Mouse (Mus musculus) midbrain, embryonic 12.5 days (tissue): ENCODE results near the gene Ncr1. TPM values are rescaled to one million over a fixed set of nuclear protein-coding genes. Genes with fewer than 3 reads are reported as not detected.
"Not testable (repeated sequence)": the region's sequence is repeated elsewhere in the genome, so short reads cannot be mapped to it uniquely, and the experiment has no call there.

Experiments
- ATAC-seq: fragments of 200-750 bp; cut with Nextera tagmentation; 2 replicates; pipeline ENCODE4 v1.8.0; 2017; ENCODE audit warnings: low read depth, moderate TSS enrichment, moderate library complexity; ENCODE audit not compliant: low FRiP score
- H3K27ac ChIP-seq: fragments of 300-500 bp; sonication (generic); replicated peaks from 2 replicates; pipeline ENCODE4 v1.5.1; 2016; ENCODE audit warnings: mild to moderate bottlenecking
- H3K27me3 ChIP-seq: fragments of 300-500 bp; sonication (generic); 2 replicates; pipeline ENCODE4 v1.6.1; 2016; ENCODE audit warnings: mild to moderate bottlenecking
- H3K36me3 ChIP-seq: fragments of 300-500 bp; sonication (generic); 2 replicates; pipeline ENCODE4 v1.6.1; 2016
- H3K4me1 ChIP-seq: fragments of 300-500 bp; sonication (generic); 2 replicates; pipeline ENCODE4 v1.6.1; 2016
- H3K4me2 ChIP-seq: fragments of 300-500 bp; sonication (generic); replicated peaks from 2 replicates; pipeline ENCODE4 v1.6.1; 2016; ENCODE audit warnings: mild to moderate bottlenecking, moderate library complexity
- H3K4me3 ChIP-seq: fragments of 300-500 bp; sonication (generic); 2 replicates; pipeline ENCODE4 v1.5.1; 2016; ENCODE audit warnings: mild to moderate bottlenecking
- H3K9ac ChIP-seq: fragments of 300-500 bp; sonication (generic); replicated peaks from 2 replicates; pipeline ENCODE4 v1.6.1; 2016; ENCODE audit warnings: mild to moderate bottlenecking, moderate library complexity
- H3K9me3 ChIP-seq: fragments of 300-500 bp; sonication (generic); 2 replicates; pipeline ENCODE4 v1.6.1; 2016; ENCODE audit warnings: mild to moderate bottlenecking
- WGBS: fragments of 180-500 bp; shearing (Covaris S2); methylation state at CpG from one replicate; pipeline ENCODE4 v1.1.7; 2016; 5-methylcytosine and 5-hydroxymethylcytosine counted together
- microRNA-seq: library from miRNA; unstranded; fragments of <30 nt; microRNA quantifications from one replicate; pipeline ENCODE4, GENCODE M21; 2017
- polyA plus RNA-seq: library from polyadenylated mRNA; unstranded; fragments of >200 nt; fragmentation: Nextera tagmentation; extraction: Ambion mirVana; gene quantifications from 2 replicates; pipeline ENCODE4 v1.2.1, GENCODE M21; 2016

Ncr1 gene
- polyA plus RNA-seq: not detected in 2 replicates

DNA sequence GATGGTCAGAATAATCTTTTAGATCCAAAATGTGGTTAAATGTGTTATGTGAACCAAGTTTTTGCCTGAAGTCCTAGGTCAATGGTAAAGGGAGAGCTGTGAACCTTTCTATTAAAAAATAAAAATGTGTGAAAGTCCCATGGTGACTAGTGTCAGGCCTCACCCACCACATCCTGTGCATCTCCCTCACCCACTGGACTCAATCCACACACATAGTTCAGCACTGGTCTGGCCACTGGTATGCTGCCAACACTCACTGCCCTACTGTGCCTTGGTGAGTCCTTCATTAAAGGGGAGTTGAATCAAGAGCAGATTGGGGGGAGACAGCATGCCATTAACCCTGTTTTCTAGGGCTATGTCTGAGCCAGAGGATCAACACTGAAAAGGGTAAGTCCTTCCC lies at the start of gene Ncr1:
Ncr1 (plus strand) TSS at position 216 of the 400 bp plus-strand sequence.
- no peak within 1 kb of the TSS for H3K9ac ChIP-seq
- no peak within 1 kb of the TSS for H3K4me3 ChIP-seq
- H3K27me3 ChIP-seq: no peaks in the 10 kb centered on the region
- no peak for ATAC-seq
- no peaks in the 10 kb centered on the region for H3K4me1 ChIP-seq
- H3K4me2 ChIP-seq: no peak within 1 kb of the TSS
- H3K27ac ChIP-seq: no peak within 1 kb of the TSS
- no peaks in the 10 kb centered on the region for H3K36me3 ChIP-seq
- H3K9me3 ChIP-seq: no peaks in the 10 kb centered on the region

DNA sequence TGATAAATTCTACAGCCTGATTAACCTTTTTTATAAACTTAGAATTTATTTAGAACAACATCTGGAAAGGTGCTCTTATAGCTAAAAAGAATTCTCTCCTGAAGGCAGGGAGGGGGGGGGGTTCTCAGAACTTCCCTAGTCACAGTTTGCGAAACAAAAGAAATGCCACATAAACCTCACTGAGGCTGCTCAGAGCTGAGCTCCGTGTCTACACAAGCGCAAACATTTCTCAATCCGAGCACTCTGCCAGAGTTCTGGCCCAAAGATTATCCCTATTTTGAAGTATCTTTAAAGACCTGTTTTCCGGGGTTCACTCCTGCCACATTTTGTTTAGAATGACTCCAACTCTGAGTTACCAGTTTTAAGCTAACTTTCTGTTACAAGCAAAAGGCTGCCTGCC lies 44.9 kb upstream of the Ncr1 start:
- WGBS: 76% methylated on average over 5 of the region's 5 CpGs
- no peaks in the 10 kb centered on the region for H3K36me3 ChIP-seq
- H3K4me3 ChIP-seq: no peak overlapping the region
- no peak for ATAC-seq
- H3K4me2 ChIP-seq: no peak overlapping the region
- H3K27me3 ChIP-seq: no peaks in the 10 kb centered on the region
- H3K9ac ChIP-seq: no peak overlapping the region
- no peaks in the 10 kb centered on the region for H3K4me1 ChIP-seq
- no peak overlapping the region for H3K27ac ChIP-seq
- H3K9me3 ChIP-seq: no peaks in the 10 kb centered on the region

DNA sequence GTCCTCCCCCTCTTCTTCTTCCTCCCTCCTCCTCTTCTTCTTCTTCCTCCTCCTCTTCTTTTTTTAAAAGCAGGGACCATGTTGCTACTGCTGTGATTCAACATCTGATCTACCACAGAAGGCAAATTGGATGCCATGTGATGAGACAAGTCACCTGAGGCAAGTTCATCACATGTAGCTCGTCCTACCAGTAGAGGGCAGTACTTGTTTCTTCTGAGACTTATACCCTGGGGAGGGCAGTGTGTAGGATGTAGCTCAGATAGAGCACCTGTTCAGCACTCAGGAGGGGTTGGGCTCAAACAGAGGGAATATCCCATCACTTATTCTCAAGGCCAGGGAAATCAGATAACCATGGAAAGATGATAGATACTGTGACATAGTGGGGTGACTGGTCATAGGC lies 40.3 kb upstream of the Ncr1 start:
- no peaks in the 10 kb centered on the region for H3K27me3 ChIP-seq
- no peak overlapping the region for H3K27ac ChIP-seq
- H3K4me2 ChIP-seq: no peak overlapping the region
- no peak for ATAC-seq
- WGBS: 49% methylated on average over 1 of the region's 1 CpGs
- H3K4me3 ChIP-seq: no peak overlapping the region
- no peaks in the 10 kb centered on the region for H3K36me3 ChIP-seq
- no peaks in the 10 kb centered on the region for H3K9me3 ChIP-seq
- no peak overlapping the region for H3K9ac ChIP-seq
- no peaks in the 10 kb centered on the region for H3K4me1 ChIP-seq

- Histone ChIP-seq H3K9me3 (no peaks in the 10 kb centered on the region), H3K4me2 (no peak overlapping the region), H3K27ac (no peak overlapping the region), H3K9ac (no peak overlapping the region), H3K4me1 (no peaks in the 10 kb centered on the region), H3K27me3 (no peaks in the 10 kb centered on the region), H3K36me3 (no peaks in the 10 kb centered on the region), H3K4me3 (no peak overlapping the region)
- ATAC-seq: no peak
Observed at GRCm38 (mm10) chr7:4300166-4300565, 37.4 kb upstream of the Ncr1 start.

DNA sequence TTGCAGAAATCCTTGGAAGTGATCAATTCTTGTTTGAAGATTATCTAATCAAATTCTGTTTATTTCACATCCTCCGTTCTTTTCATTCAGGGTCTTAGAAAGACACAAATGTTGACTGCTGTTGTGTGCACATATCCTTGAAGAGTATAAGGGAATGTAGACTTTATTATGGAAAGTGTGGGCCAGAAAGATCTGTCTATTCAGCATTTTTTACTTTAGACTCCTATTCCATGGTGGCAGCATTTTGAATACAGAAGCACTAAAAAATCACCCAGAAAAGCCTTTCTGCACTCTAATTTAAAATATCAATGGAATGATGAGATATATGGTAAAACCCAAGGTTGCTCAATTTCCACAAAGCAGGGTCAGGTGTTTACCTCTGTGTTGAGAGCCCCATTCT lies 34.1 kb upstream of the Ncr1 start:
- no peak for ATAC-seq
- Histone ChIP-seq H3K4me2 (no peak overlapping the region), H3K4me1 (no peaks in the 10 kb centered on the region), H3K27ac (no peak overlapping the region), H3K9ac (no peak overlapping the region), H3K4me3 (no peak overlapping the region), H3K9me3 (no peaks in the 10 kb centered on the region), H3K36me3 (no peaks in the 10 kb centered on the region), H3K27me3 (no peaks in the 10 kb centered on the region)
- WGBS: 90% methylated on average over 1 of the region's 1 CpGs

DNA sequence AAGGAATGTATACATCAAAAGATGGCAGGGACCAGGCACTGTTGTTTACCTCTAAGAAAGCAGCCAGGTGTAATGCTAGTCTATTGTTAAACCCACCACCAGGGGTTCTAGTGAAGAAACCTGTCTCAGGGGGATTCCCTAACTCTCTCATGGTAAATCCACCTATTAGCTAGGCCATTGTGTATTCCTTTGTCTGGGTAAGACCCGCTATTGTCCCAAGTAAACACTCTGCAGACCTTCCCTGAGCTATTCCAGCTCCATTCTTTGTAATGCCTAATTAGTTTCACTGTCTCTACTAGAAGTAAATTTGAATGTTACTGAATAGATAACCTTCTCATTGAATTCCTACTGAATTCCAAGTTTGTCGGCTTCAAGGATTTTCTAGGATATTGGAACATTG lies 24.4 kb upstream of the Ncr1 start:
- H3K36me3 ChIP-seq, H3K4me1 ChIP-seq, H3K9me3 ChIP-seq, H3K9ac ChIP-seq, H3K27me3 ChIP-seq, ATAC-seq, H3K27ac ChIP-seq, H3K4me2 ChIP-seq, H3K4me3 ChIP-seq: not testable (repeated sequence)
- WGBS: 86% methylated on average over 2 of the region's 2 CpGs

- H3K4me3 ChIP-seq, ATAC-seq, H3K4me1 ChIP-seq, H3K27ac ChIP-seq, H3K36me3 ChIP-seq, H3K27me3 ChIP-seq, H3K4me2 ChIP-seq, H3K9ac ChIP-seq, H3K9me3 ChIP-seq: not testable (repeated sequence)
- WGBS: 87% methylated on average over 3 of the region's 3 CpGs
Observed at GRCm38 (mm10) chr7:4313531-4313930, 24.0 kb upstream of the Ncr1 start.

DNA sequence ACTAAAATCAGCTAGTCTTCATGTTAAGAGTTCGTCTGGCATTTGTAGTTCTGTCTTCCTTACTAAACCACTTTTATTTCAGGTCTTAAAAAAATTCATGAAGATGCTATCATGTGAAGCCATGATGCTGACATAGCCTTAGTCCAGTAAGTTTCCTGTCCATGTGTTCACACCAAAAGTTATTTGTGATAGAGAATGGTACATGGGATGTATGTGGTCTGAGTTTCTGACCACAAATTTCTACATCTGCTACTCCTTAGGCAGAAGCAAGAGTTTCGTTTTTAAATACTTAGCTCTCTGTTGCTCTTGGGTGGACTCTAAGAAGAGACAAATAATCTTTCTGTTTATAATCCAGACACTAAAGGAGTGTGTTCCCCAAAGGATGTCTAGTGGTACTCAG lies 14.2 kb upstream of the Ncr1 start:
- Histone ChIP-seq H3K9ac (no peak overlapping the region), H3K4me1 (no peaks in the 10 kb centered on the region), H3K4me3 (no peak overlapping the region), H3K27me3 (no peaks in the 10 kb centered on the region), H3K36me3 (no peaks in the 10 kb centered on the region), H3K4me2 (no peak overlapping the region), H3K27ac (no peak overlapping the region), H3K9me3 (no peaks in the 10 kb centered on the region)
- ATAC-seq: no peak
- 75% methylated on average over 2 of the region's 2 CpGs for WGBS

GRCm38 (mm10) chr7:4373521-4373920 lies 36.0 kb downstream of the Ncr1 start:
- no peak overlapping the region for H3K9ac ChIP-seq
- WGBS: 79% methylated on average over 7 of the region's 7 CpGs
- no peak for ATAC-seq
- H3K27ac ChIP-seq: no peak overlapping the region
- H3K4me3 ChIP-seq: no peak overlapping the region
- H3K4me1 ChIP-seq: no peaks in the 10 kb centered on the region
- 0 out of 2 replicates have a peak, but pooled peaks cover 4% of the 10 kb centered on the region for H3K9me3 ChIP-seq
- H3K4me2 ChIP-seq: no peak overlapping the region
- H3K36me3 ChIP-seq: no peaks in the 10 kb centered on the region
- no peaks in the 10 kb centered on the region for H3K27me3 ChIP-seq

Small RNAs within 50 kb of the gene (microRNA-seq; reads per million reads assigned to microRNA genes)
- gene Gm24752 (not detected), gene Gm25349 (not detected)

Other genes with a start within 250 kb of the Ncr1 start
- 79.8 and 87.2 TPM in 2 replicates for gene Ttyh1, start 218.3 kb upstream of the Ncr1 start, polyA plus RNA-seq
- 121 and 130 TPM in 2 replicates for gene Leng8, start 200.7 kb upstream of the Ncr1 start, polyA plus RNA-seq
- gene Leng9, start 187.3 kb upstream of the Ncr1 start, polyA plus RNA-seq: 2.5 and 2.7 TPM in 2 replicates
- 13.2 and 17.7 TPM in 2 replicates for gene Cdc42ep5, start 172.9 kb upstream of the Ncr1 start, polyA plus RNA-seq
- gene Lilra5, start 100.0 kb upstream of the Ncr1 start, polyA plus RNA-seq: not detected in 2 replicates
- 0.11 and 0.13 TPM in 2 replicates for gene Gp6, start 60.0 kb downstream of the Ncr1 start, polyA plus RNA-seq
- gene Rdh13, start 107.9 kb downstream of the Ncr1 start, polyA plus RNA-seq: 28.6 and 30.9 TPM in 2 replicates
- 4.6 and 5.6 TPM in 2 replicates for gene Eps8l1, start 123.0 kb downstream of the Ncr1 start, polyA plus RNA-seq
- gene Ppp1r12c, start 164.0 kb downstream of the Ncr1 start, polyA plus RNA-seq: 61.2 and 67.3 TPM in 2 replicates
- 10.9 and 11.1 TPM in 2 replicates for gene Tnnt1, start 178.7 kb downstream of the Ncr1 start, polyA plus RNA-seq
- 1.9 and 3.3 TPM in 2 replicates for gene Tnni3, start 186.5 kb downstream of the Ncr1 start, polyA plus RNA-seq
- 1.9 and 2.1 TPM in 2 replicates for gene Dnaaf3, start 194.7 kb downstream of the Ncr1 start, polyA plus RNA-seq
- gene Syt5, start 209.8 kb downstream of the Ncr1 start, polyA plus RNA-seq: 30.9 and 33.8 TPM in 2 replicates